Mouse (Mus musculus) left cerebral cortex, postnatal 36 days (tissue): ENCODE data around the gene Dolk. TPM values are rescaled to one million over a fixed set of nuclear protein-coding genes. Genes with fewer than 3 reads are reported as not detected.

Source experiments
- DNase-seq, 2 experiments: peaks; one replicate each; pipeline ENCODE4 v3.0.0; 2021 to 2022; ENCODE audit warnings: low spot score in 2 of 2, mixed read lengths in 1 of 2
- intact Hi-C: fragments of 180-260 bp; cut with DNase I; formaldehyde crosslinking; loops from one replicate; pipeline ENCODE4 v1.15.1; 2025
- total RNA-seq, 2 experiments: library from RNA; stranded (reverse); gene quantifications; 2 replicates each; pipeline ENCODE4 v1.2.3; 2021

Gene Dolk
- 10 to 100 TPM; 22.3 to 28.8 TPM for total RNA-seq

GRCm38 (mm10) chr2:30286192-30287026 lies at the start of gene Dolk, which contains the start of gene Nup188:
TSS of gene Dolk (minus strand) at chr2:30286334.
TSS of gene Nup188 (plus strand) at chr2:30286397.
- peak; percentile 95 for DNase-seq
- intact Hi-C loops: no loop called here

- DNase-seq: no peak
- intact Hi-C loops: no loop called here
Measured at GRCm38 (mm10) chr2:30335324-30335723, 49.2 kb upstream of the Dolk start.

GRCm38 (mm10) chr2:30328791-30329190 lies 42.7 kb upstream of the Dolk start:
- intact Hi-C loops: no loop called here
- DNase-seq: no peak

- no peak for DNase-seq
- intact Hi-C loops: no loop called here
Measured at GRCm38 (mm10) chr2:30327276-30327675, 41.1 kb upstream of the Dolk start.

- intact Hi-C loops: no loop called here
- no peak for DNase-seq
Measured at GRCm38 (mm10) chr2:30325296-30325695, 39.2 kb upstream of the Dolk start.

- DNase-seq: no peak
- intact Hi-C loops: no loop called here
Measured at GRCm38 (mm10) chr2:30323111-30323510, 37.0 kb upstream of the Dolk start.

GRCm38 (mm10) chr2:30319260-30319659 lies 33.1 kb upstream of the Dolk start:
- no peak for DNase-seq
- intact Hi-C loops: no loop called here

- peak in 1 of 2 experiments; percentile 23 for DNase-seq
- intact Hi-C loops: no loop called here
Measured at GRCm38 (mm10) chr2:30316955-30317354, 30.8 kb upstream of the Dolk start.

- no peak for DNase-seq
- intact Hi-C loops: no loop called here
Measured at GRCm38 (mm10) chr2:30316136-30316535, 30.0 kb upstream of the Dolk start.

GRCm38 (mm10) chr2:30311481-30311880 lies 25.3 kb upstream of the Dolk start:
- intact Hi-C loops: no loop called here

GRCm38 (mm10) chr2:30309351-30309750 lies 23.2 kb upstream of the Dolk start:
- intact Hi-C loops: no loop called here

More at GRCm38 (mm10) chr2:30311481-30311880, 25.3 kb upstream of the Dolk start:
- DNase-seq: no peak

GRCm38 (mm10) chr2:30306087-30306486 lies 20.0 kb upstream of the Dolk start:
- DNase-seq: no peak
- intact Hi-C loops: no loop called here

More at GRCm38 (mm10) chr2:30309351-30309750, 23.2 kb upstream of the Dolk start:
- no peak for DNase-seq

- intact Hi-C loops: no loop called here
- no peak for DNase-seq
Measured at GRCm38 (mm10) chr2:30299966-30300365, 13.8 kb upstream of the Dolk start.

- DNase-seq: no peak
- intact Hi-C loops: no loop called here
Measured at GRCm38 (mm10) chr2:30299525-30299924, 13.4 kb upstream of the Dolk start.

GRCm38 (mm10) chr2:30287027-30287373 lies 866 bp upstream of the Dolk start:
- peak in 1 of 2 experiments; percentile 20 for DNase-seq
- intact Hi-C loops: no loop called here

GRCm38 (mm10) chr2:30285416-30286181 lies 535 bp downstream of the Dolk start:
- no peak for DNase-seq
- intact Hi-C loops: no loop called here

GRCm38 (mm10) chr2:30285004-30285403 lies 1.1 kb downstream of the Dolk start:
- intact Hi-C loops: no loop called here
- DNase-seq: no peak

- intact Hi-C loops: no loop called here
- no peak for DNase-seq
Measured at GRCm38 (mm10) chr2:30283193-30283592, 2.9 kb downstream of the Dolk start.

GRCm38 (mm10) chr2:30281651-30282050 lies 4.5 kb downstream of the Dolk start:
- intact Hi-C loops: no loop called here
- DNase-seq: no peak

GRCm38 (mm10) chr2:30280743-30281142 lies 5.4 kb downstream of the Dolk start, which contains the start of gene Gm28038:
TSS of gene Gm28038 (plus strand) at chr2:30281043.
- intact Hi-C loops: no loop called here
- no peak for DNase-seq

GRCm38 (mm10) chr2:30270134-30270533 lies 16.0 kb downstream of the Dolk start:
- peak; percentile 62 to 65 for DNase-seq
- intact Hi-C loops: no loop called here
